Comparison of ENCODE assay signal across 28 mouse cellular contexts in the genomic region with DNA sequence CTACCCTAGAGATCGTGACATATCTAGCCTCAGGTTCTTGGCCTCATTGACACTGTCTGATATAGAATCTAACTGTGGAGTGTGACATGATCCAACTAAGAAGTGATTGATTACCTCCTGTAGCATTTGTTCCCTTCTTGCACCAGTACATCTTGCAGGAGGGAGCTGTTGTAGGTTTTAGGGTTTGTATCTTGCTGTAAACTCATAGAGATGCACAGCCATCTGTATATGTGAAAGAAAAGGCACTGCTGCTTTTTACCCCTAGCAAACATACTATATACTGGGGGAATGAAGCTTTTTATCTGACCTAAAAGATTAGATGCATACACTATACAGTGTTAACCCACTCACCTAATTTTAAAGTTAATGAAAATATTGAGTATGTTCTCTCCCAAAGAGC.
"Had no signal": no experiment of that assay in that cellular context is flagged by ENCODE, and none has a peak within 500 bp of the region (broad histone marks: within the 10 kb centered on the region; RNA-seq: fewer than 3 reads in every experiment).

No protein-coding gene starts in this region.

- H3K9me3 ChIP-seq: heart, embryonic 10.5 days; heart, embryonic 12.5 days; hindbrain, embryonic 10.5 days; hindbrain, embryonic 12.5 days; intestine, embryonic 15.5 days; limb, embryonic 12.5 days; liver, embryonic 13.5 days; liver, embryonic 15.5 days had no signal

- H3K4me1 ChIP-seq: heart, embryonic 10.5 days; heart, embryonic 12.5 days; hindbrain, embryonic 10.5 days; hindbrain, embryonic 12.5 days; intestine, embryonic 15.5 days; limb, embryonic 12.5 days; liver, embryonic 13.5 days; liver, embryonic 15.5 days had no signal

- H3K27ac ChIP-seq: gastrocnemius, adult 2 months; heart, embryonic 10.5 days; hindbrain, embryonic 10.5 days; hindbrain, embryonic 12.5 days; hindbrain, embryonic 14.5 days; intestine, embryonic 15.5 days; layer of hippocampus, adult 2 months; left cerebral cortex, adult 2 months; limb, embryonic 12.5 days; liver, embryonic 13.5 days; liver, embryonic 15.5 days had no signal

- H3K4me2 ChIP-seq: heart, embryonic 12.5 days; hindbrain, embryonic 12.5 days; hindbrain, embryonic 14.5 days; intestine, embryonic 15.5 days; limb, embryonic 12.5 days; liver, embryonic 11.5 days; liver, embryonic 13.5 days; liver, embryonic 15.5 days had no signal

- H3K9ac ChIP-seq: heart, embryonic 12.5 days; hindbrain, embryonic 12.5 days; hindbrain, embryonic 14.5 days; intestine, embryonic 15.5 days; limb, embryonic 12.5 days; liver, embryonic 13.5 days; liver, embryonic 15.5 days; liver, postnatal 0 days had no signal

- H3K4me3 ChIP-seq: gastrocnemius, adult 2 months; heart, embryonic 10.5 days; heart, embryonic 12.5 days; hindbrain, embryonic 10.5 days; hindbrain, embryonic 12.5 days; intestine, embryonic 15.5 days; layer of hippocampus, adult 2 months; left cerebral cortex, adult 2 months; limb, embryonic 12.5 days; liver, embryonic 13.5 days; liver, embryonic 15.5 days had no signal

- H3K36me3 ChIP-seq: heart, embryonic 10.5 days; heart, embryonic 12.5 days; hindbrain, embryonic 10.5 days; hindbrain, embryonic 12.5 days; intestine, embryonic 15.5 days; limb, embryonic 12.5 days; liver, embryonic 13.5 days; liver, embryonic 15.5 days had no signal

- H3K27me3 ChIP-seq: heart, embryonic 12.5 days; hindbrain, embryonic 12.5 days; intestine, embryonic 15.5 days; limb, embryonic 12.5 days; liver, embryonic 13.5 days; liver, embryonic 15.5 days had no signal

- ATAC-seq: hindbrain, embryonic 16.5 days; inflammation-experienced regulatory T-cells, adult 6 months; intestine, embryonic 15.5 days; intestine, postnatal 0 days; liver, postnatal 0 days had no signal

- DNase-seq: gastrocnemius, adult 2 months; gastrocnemius, postnatal 10 days; gastrocnemius, postnatal 25 days; heart, adult 18-20 months; heart, postnatal 10 days; heart, postnatal 4 days; kidney, adult 18-20 months; kidney, adult 8-10 months; kidney, postnatal 10 days; kidney, postnatal 25 days; kidney, postnatal 4 days; liver; liver, embryonic 13.5 days; liver, postnatal 0 days had no signal
